In the genomic region with DNA sequence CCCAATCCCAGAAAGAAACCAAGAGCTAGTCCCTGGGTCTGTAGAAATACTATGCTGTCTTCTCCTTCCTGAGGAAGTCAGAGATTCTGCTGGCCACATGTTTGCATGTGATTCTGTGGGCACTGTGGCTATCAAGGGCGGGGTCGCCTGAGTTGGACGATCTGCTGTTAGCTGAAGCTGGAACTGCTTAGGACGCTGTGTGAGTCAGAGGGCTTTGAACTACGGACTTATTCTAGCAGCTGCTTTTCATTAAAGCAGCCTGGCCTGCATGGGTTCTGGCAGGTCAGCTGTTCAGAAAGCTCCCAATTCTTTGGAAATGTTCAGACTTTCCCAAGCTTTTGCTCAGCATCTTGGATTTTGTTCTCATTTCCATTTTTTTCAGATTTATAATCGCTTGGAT, we compare ENCODE assay signal across 8 mouse cellular contexts. TPM values are rescaled to one million over a fixed set of nuclear protein-coding genes. Genes with fewer than 3 reads are reported as not detected.
DNase-seq lines count a peak whose midpoint lies in the region; ATAC-seq lines count a peak whose summit lies in the region.

No protein-coding gene starts in this region.

- no peak overlapping the region for H3K4me3 ChIP-seq in hindbrain, embryonic 11.5 days (ENCODE audit: low read depth, low read length)
- no peak overlapping the region for H3K4me3 ChIP-seq in hindbrain, embryonic 12.5 days
- H3K4me3 ChIP-seq in embryonic facial prominence, embryonic 14.5 days (ENCODE audit: low read depth, low read length): no peak overlapping the region
- no peak overlapping the region for H3K4me3 ChIP-seq in liver, embryonic 11.5 days (ENCODE audit: low read depth, low read length)

- no peak overlapping the region for H3K9ac ChIP-seq in hindbrain, embryonic 11.5 days (ENCODE audit: low read depth, low read length)
- H3K9ac ChIP-seq in hindbrain, embryonic 12.5 days: no peak overlapping the region
- no peak overlapping the region for H3K9ac ChIP-seq in embryonic facial prominence, embryonic 14.5 days (ENCODE audit: low read depth, low read length)
- H3K9ac ChIP-seq in liver, embryonic 11.5 days (ENCODE audit: low read depth, low read length): no peak overlapping the region

- H3K27ac ChIP-seq in hindbrain, embryonic 11.5 days (ENCODE audit: low read depth, low read length): no peak overlapping the region
- H3K27ac ChIP-seq in hindbrain, embryonic 12.5 days: no peak overlapping the region
- peak overlapping the region; percentile 46 for H3K27ac ChIP-seq in embryonic facial prominence, embryonic 14.5 days (replicated peaks; ENCODE audit: low read depth, low read length)
- no peak overlapping the region for H3K27ac ChIP-seq in liver, embryonic 11.5 days (ENCODE audit: low read depth, low read length)

- H3K36me3 ChIP-seq in hindbrain, embryonic 11.5 days (ENCODE audit: control insufficient read depth, insufficient read depth, low read length): no peaks in the 10 kb centered on the region
- H3K36me3 ChIP-seq in hindbrain, embryonic 12.5 days: no peaks in the 10 kb centered on the region
- H3K36me3 ChIP-seq in embryonic facial prominence, embryonic 14.5 days (ENCODE audit: control insufficient read depth, insufficient read depth, low read length): no peaks in the 10 kb centered on the region
- no peaks in the 10 kb centered on the region; the same call in 1 of the 2 replicates for H3K36me3 ChIP-seq in liver, embryonic 11.5 days (ENCODE audit: control insufficient read depth, insufficient read depth, low read length)

- 73% methylated on average over 6 of the region's 6 CpGs for WGBS in hindbrain, embryonic 11.5 days
- WGBS in hindbrain, embryonic 12.5 days: 79% methylated on average over 6 of the region's 6 CpGs
- 17% methylated on average over 6 of the region's 6 CpGs for WGBS in embryonic facial prominence, embryonic 14.5 days
- WGBS in liver, embryonic 11.5 days: 40% methylated on average over 6 of the region's 6 CpGs

- H3K4me1 ChIP-seq in hindbrain, embryonic 11.5 days (replicated peaks; ENCODE audit: control insufficient read depth, insufficient read depth, low read length): no peaks in the 10 kb centered on the region
- H3K4me1 ChIP-seq in hindbrain, embryonic 12.5 days: no peaks in the 10 kb centered on the region
- peaks cover 11% of the 10 kb centered on the region; the same call in 1 of the 2 replicates for H3K4me1 ChIP-seq in embryonic facial prominence, embryonic 14.5 days (ENCODE audit: control insufficient read depth, insufficient read depth, low read length)
- no peaks in the 10 kb centered on the region for H3K4me1 ChIP-seq in liver, embryonic 11.5 days (replicated peaks; ENCODE audit: control insufficient read depth, insufficient read depth, low read length)

- H3K4me2 ChIP-seq in hindbrain, embryonic 11.5 days (replicated peaks; ENCODE audit: low read depth, low read length): no peak overlapping the region
- H3K4me2 ChIP-seq in hindbrain, embryonic 12.5 days (replicated peaks): no peak overlapping the region
- H3K4me2 ChIP-seq in embryonic facial prominence, embryonic 14.5 days (ENCODE audit: low read depth, low read length): no peak overlapping the region
- no peak overlapping the region for H3K4me2 ChIP-seq in liver, embryonic 11.5 days

- ATAC-seq in hindbrain, embryonic 11.5 days (ENCODE audit: low FRiP score): no peak
- ATAC-seq in hindbrain, embryonic 12.5 days (ENCODE audit: low FRiP score): no peak
- ATAC-seq in embryonic facial prominence, embryonic 14.5 days (ENCODE audit: low read depth): peak; percentile 73
- ATAC-seq in megakaryocyte progenitor cell, adult 5-6 weeks (replicated peaks; ENCODE audit: poor library complexity): peak; percentile 99
- no peak for ATAC-seq in liver, embryonic 11.5 days (replicated peaks; ENCODE audit: low FRiP score)

- no peaks in the 10 kb centered on the region for H3K27me3 ChIP-seq in hindbrain, embryonic 11.5 days (ENCODE audit: control insufficient read depth, insufficient read depth, low read length)
- no peaks in the 10 kb centered on the region for H3K27me3 ChIP-seq in hindbrain, embryonic 12.5 days
- 0 out of 2 replicates have a peak, but pooled peaks cover under 1% of the 10 kb centered on the region for H3K27me3 ChIP-seq in embryonic facial prominence, embryonic 14.5 days (replicated peaks; ENCODE audit: control insufficient read depth, insufficient read depth, low read length)
- H3K27me3 ChIP-seq in liver, embryonic 11.5 days (replicated peaks; ENCODE audit: control insufficient read depth, insufficient read depth, low read length): no peaks in the 10 kb centered on the region

- no peaks in the 10 kb centered on the region for H3K9me3 ChIP-seq in hindbrain, embryonic 11.5 days (ENCODE audit: control insufficient read depth, low read length)
- H3K9me3 ChIP-seq in hindbrain, embryonic 12.5 days (replicated peaks): no peaks in the 10 kb centered on the region
- H3K9me3 ChIP-seq in embryonic facial prominence, embryonic 14.5 days (ENCODE audit: control insufficient read depth, low read length): no peaks in the 10 kb centered on the region
- H3K9me3 ChIP-seq in liver, embryonic 11.5 days (ENCODE audit: control insufficient read depth, low read length): no peaks in the 10 kb centered on the region

- peak; percentile 13 for DNase-seq in hindbrain, embryonic 11.5 days (ENCODE audit: low spot score)
- DNase-seq in embryonic facial prominence, embryonic 14.5 days (ENCODE audit: low spot score): peak; percentile 85
- DNase-seq in heart, postnatal 4 days: peak; percentile 58
- DNase-seq in cerebellum, adult 11-12 months: no peak
- DNase-seq in layer of hippocampus, postnatal 10 days (ENCODE audit: low spot score in 2 of 2): no peak
- DNase-seq in liver, embryonic 11.5 days (ENCODE audit: low spot score): no peak

RNA-seq across cellular contexts. Expression of a gene that starts 51.9 kb away (rescaled TPM):
- polyA plus RNA-seq in hindbrain, embryonic 11.5 days (2014; fragmentation: Nextera tagmentation; extraction: Ambion mirVana): 3.1 and 3.6 TPM in 2 replicates
- polyA plus RNA-seq in hindbrain, embryonic 12.5 days (2016; fragmentation: Nextera tagmentation; extraction: Ambion mirVana): 5.1 and 5.3 TPM in 2 replicates
- polyA plus RNA-seq in embryonic facial prominence, embryonic 14.5 days (2014; fragmentation: Nextera tagmentation; extraction: Ambion mirVana): 9.3 and 9.4 TPM in 2 replicates
- 100 to 1,000 TPM; 116 to 133 TPM for total RNA-seq in heart, postnatal 4 days (2021)
- 0.12 and 2.8 TPM in 2 replicates for total RNA-seq in megakaryocyte progenitor cell, adult 5-6 weeks (2015)
- 0.04 and 2.6 TPM in 2 replicates for total RNA-seq in megakaryocyte progenitor cell, adult 5-6 weeks (2017)
- 1 to 10 TPM; 4.9 to 5.7 TPM for total RNA-seq in layer of hippocampus, postnatal 10 days (2021)
- polyA plus RNA-seq in liver, embryonic 11.5 days (2014; fragmentation: Nextera tagmentation; extraction: Ambion mirVana): 4.8 and 5.9 TPM in 2 replicates

Comparison
In these comparisons a context has a peak if more than half of its experiments do, and no peak if none do; other contexts are left out.
1. ATAC-seq: peak in embryonic facial prominence, embryonic 14.5 days (single experiment) and megakaryocyte progenitor cell, adult 5-6 weeks (single experiment); none in hindbrain, embryonic 11.5 days (single experiment), hindbrain, embryonic 12.5 days (single experiment) and liver, embryonic 11.5 days (single experiment).
2. DNase-seq: peak in hindbrain, embryonic 11.5 days (single experiment), embryonic facial prominence, embryonic 14.5 days (single experiment) and heart, postnatal 4 days (single experiment); none in cerebellum, adult 11-12 months (single experiment), layer of hippocampus, postnatal 10 days (0 of 2) and liver, embryonic 11.5 days (single experiment).